32 mouse cellular contexts compared by ENCODE assay signal in the genomic region with DNA sequence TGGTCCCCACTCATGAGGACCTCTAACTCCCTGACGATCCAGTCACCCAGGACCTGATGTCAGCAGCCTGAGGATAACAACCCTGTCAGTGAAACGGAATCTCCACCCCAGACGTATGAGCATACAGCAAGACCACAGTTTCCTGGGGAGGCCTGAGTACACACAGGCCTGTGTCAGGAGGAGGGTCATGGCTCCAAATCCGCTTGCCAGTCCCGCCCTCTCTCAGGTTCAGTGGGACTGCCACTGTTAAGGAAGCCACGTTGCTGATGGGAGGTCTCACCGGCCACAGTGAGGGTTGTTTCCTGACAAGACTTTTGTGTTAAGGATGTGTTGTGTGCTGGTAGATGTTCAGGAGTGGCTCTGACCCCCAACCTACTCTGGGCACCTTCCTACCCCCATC. TPM values are rescaled to one million over a fixed set of nuclear protein-coding genes. Genes with fewer than 3 reads are reported as not detected.
DNase-seq lines count a peak whose midpoint lies in the region; ATAC-seq and TF ChIP-seq lines count a peak whose summit lies in the region.
"Had no signal": no experiment of that assay in that cellular context is flagged by ENCODE, and none has a peak within 500 bp of the region (broad histone marks: within the 10 kb centered on the region; RNA-seq: fewer than 3 reads in every experiment).

No protein-coding gene starts in this region.

- 78% methylated on average over 7 of the region's 7 CpGs for WGBS in neural tube, embryonic 11.5 days
- 75% methylated on average over 7 of the region's 7 CpGs for WGBS in neural tube, embryonic 15.5 days
- 58% methylated on average over 7 of the region's 7 CpGs for WGBS in stomach, postnatal 0 days

- H3K36me3 ChIP-seq in neural tube, embryonic 11.5 days (ENCODE audit: control insufficient read depth, insufficient read depth, low read length), result no peaks in the 10 kb centered on the region
- no peaks in the 10 kb centered on the region for H3K36me3 ChIP-seq in neural tube, embryonic 15.5 days
- peaks cover 56% of the 10 kb centered on the region for H3K36me3 ChIP-seq in E14TG2a.4 (ENCODE audit: insufficient read depth, low read length)
- H3K36me3 ChIP-seq in ES-E14 (ENCODE audit: control insufficient read depth, insufficient read depth, low read length, poor library complexity, severe bottlenecking), result peaks cover 14% of the 10 kb centered on the region; the same call in 1 of the 2 replicates
- no peaks in the 10 kb centered on the region for H3K36me3 ChIP-seq in stomach, postnatal 0 days (ENCODE audit: control insufficient read depth, insufficient read depth, low read length)
- H3K36me3 ChIP-seq: embryonic facial prominence, embryonic 13.5 days; embryonic facial prominence, embryonic 15.5 days; forebrain, embryonic 10.5 days; forebrain, embryonic 12.5 days had no signal

- no peak for TF ChIP-seq EP300 in stomach, postnatal 0 days (optimal IDR thresholded peaks at IDR 0.05)

- H3K27me3 ChIP-seq in neural tube, embryonic 11.5 days (ENCODE audit: control insufficient read depth, insufficient read depth, low read length), result no peaks in the 10 kb centered on the region
- H3K27me3 ChIP-seq in neural tube, embryonic 15.5 days (replicated peaks), result peaks cover 3% of the 10 kb centered on the region; the same call in 1 of the 2 replicates
- no peaks in the 10 kb centered on the region for H3K27me3 ChIP-seq in E14TG2a.4 (ENCODE audit: insufficient read depth, low read length)
- no peaks in the 10 kb centered on the region for H3K27me3 ChIP-seq in stomach, postnatal 0 days (ENCODE audit: control insufficient read depth, insufficient read depth, low read length)
- H3K27me3 ChIP-seq: embryonic facial prominence, embryonic 13.5 days; embryonic facial prominence, embryonic 15.5 days had no signal

- no peak for TF ChIP-seq CTCF in E14TG2a.4 (conservative IDR thresholded peaks at IDR 0.05; ENCODE audit: low read length)
- no peak for TF ChIP-seq CTCF in stomach, postnatal 0 days (IDR thresholded peaks at IDR 0.05; ENCODE audit: low read depth)

- ATAC-seq in neural tube, embryonic 11.5 days (ENCODE audit: insufficient read depth, low FRiP score, low TSS enrichment), result no peak
- no peak for ATAC-seq in neural tube, embryonic 15.5 days (ENCODE audit: low FRiP score)
- ATAC-seq in stomach, postnatal 0 days (ENCODE audit: low FRiP score, low TSS enrichment), result no peak
- ATAC-seq: CD4-positive, CD25-positive, alpha-beta regulatory T cell, adult 4 months; forebrain, embryonic 14.5 days; forebrain, embryonic 16.5 days had no signal

- H3K4me2 ChIP-seq in neural tube, embryonic 11.5 days (ENCODE audit: low read depth), result no peak overlapping the region
- no peak overlapping the region for H3K4me2 ChIP-seq in neural tube, embryonic 15.5 days
- no peak overlapping the region for H3K4me2 ChIP-seq in stomach, postnatal 0 days (replicated peaks; ENCODE audit: low read depth)
- H3K4me2 ChIP-seq: embryonic facial prominence, embryonic 13.5 days; embryonic facial prominence, embryonic 15.5 days; forebrain, embryonic 12.5 days had no signal

- DNase-seq in neural tube, embryonic 11.5 days (ENCODE audit: low spot score), result peak; percentile 2
- DNase-seq in ES-E14 (ENCODE audit: low read depth, low spot score), result no peak
- peak; percentile 15 for DNase-seq in T-cell, adult 2 months (ENCODE audit: low spot score)
- no peak for DNase-seq in lung, postnatal 36 days
- no peak for DNase-seq in stomach, postnatal 0 days (ENCODE audit: low spot score)
- DNase-seq in right cerebral cortex, postnatal 14 days, result no peak
- DNase-seq: adrenal gland, adult 2 months; adrenal gland, postnatal 10 days; adrenal gland, postnatal 25 days; B cell, adult 2 months; cerebellum, adult 11 months; cerebellum, adult 18-20 months; cerebellum, adult 8-10 months; cerebellum, adult 9-11 months; cerebellum, postnatal 14 days; cerebellum, postnatal 36 days; embryo, embryonic 11 days had no signal

- no peak overlapping the region for H3K27ac ChIP-seq in neural tube, embryonic 11.5 days (ENCODE audit: low read depth, low read length)
- H3K27ac ChIP-seq in neural tube, embryonic 15.5 days (replicated peaks), result no peak overlapping the region
- H3K27ac ChIP-seq in ES-E14 (ENCODE audit: insufficient read depth, low read depth, low read length, poor library complexity, severe bottlenecking), result peak overlapping the region; percentile 95; the same call in 1 of the 2 replicates
- H3K27ac ChIP-seq in stomach, postnatal 0 days (replicated peaks), result no peak overlapping the region
- H3K27ac ChIP-seq: embryonic facial prominence, embryonic 13.5 days; embryonic facial prominence, embryonic 15.5 days; forebrain, embryonic 10.5 days; forebrain, embryonic 12.5 days had no signal

- H3K4me3 ChIP-seq in neural tube, embryonic 11.5 days (ENCODE audit: low read depth, low read length), result no peak overlapping the region
- no peak overlapping the region for H3K4me3 ChIP-seq in neural tube, embryonic 15.5 days (replicated peaks)
- H3K4me3 ChIP-seq in E14TG2a.4 (replicated peaks; ENCODE audit: low read length) (peak overlapping the region; percentile 49), ES-E14 (ENCODE audit: insufficient read depth in 1 of 2, low read depth in 1 of 2, low read length in 2 of 2, poor library complexity in 1 of 2, severe bottlenecking in 1 of 2) (no peak overlapping the region)
- H3K4me3 ChIP-seq in stomach, postnatal 0 days (ENCODE audit: low read depth, low read length), result no peak overlapping the region
- H3K4me3 ChIP-seq: embryonic facial prominence, embryonic 13.5 days; embryonic facial prominence, embryonic 15.5 days; erythroblast, embryonic 14.5 days; forebrain, embryonic 10.5 days; forebrain, embryonic 12.5 days had no signal

- no peaks in the 10 kb centered on the region for H3K4me1 ChIP-seq in neural tube, embryonic 11.5 days (ENCODE audit: control insufficient read depth, insufficient read depth, low read length)
- peaks cover 7% of the 10 kb centered on the region for H3K4me1 ChIP-seq in neural tube, embryonic 15.5 days
- H3K4me1 ChIP-seq in E14TG2a.4 (replicated peaks; ENCODE audit: low read depth, low read length) (peaks cover 86% of the 10 kb centered on the region), ES-E14 (ENCODE audit: control insufficient read depth in 2 of 2, insufficient read depth in 2 of 2, low read length in 2 of 2, poor library complexity in 1 of 2) (peaks cover 8 to 33% of the 10 kb centered on the region in 2 experiments; a peak in 3 of 4 replicates)
- H3K4me1 ChIP-seq in stomach, postnatal 0 days (replicated peaks; ENCODE audit: control insufficient read depth, insufficient read depth), result no peaks in the 10 kb centered on the region
- H3K4me1 ChIP-seq: embryonic facial prominence, embryonic 13.5 days; embryonic facial prominence, embryonic 15.5 days had no signal

- in situ Hi-C loops in ES-E14 (cut with MboI; ENCODE audit: low sequenced_read_pairs in 2 of 2, unreplicated experiment in 2 of 2), result no loop called here

- no peak overlapping the region for H3K9ac ChIP-seq in neural tube, embryonic 11.5 days (ENCODE audit: low read length)
- H3K9ac ChIP-seq in neural tube, embryonic 15.5 days (replicated peaks), result no peak overlapping the region
- no peak overlapping the region for H3K9ac ChIP-seq in ES-E14 (ENCODE audit: insufficient read depth, low read depth, low read length, poor library complexity, severe bottlenecking)
- H3K9ac ChIP-seq in stomach, postnatal 0 days (ENCODE audit: low read length), result no peak overlapping the region
- H3K9ac ChIP-seq: embryonic facial prominence, embryonic 13.5 days; embryonic facial prominence, embryonic 15.5 days; forebrain, embryonic 12.5 days had no signal

- H3K9me3 ChIP-seq in neural tube, embryonic 11.5 days (ENCODE audit: control insufficient read depth, low read length), result no peaks in the 10 kb centered on the region
- no peaks in the 10 kb centered on the region for H3K9me3 ChIP-seq in neural tube, embryonic 15.5 days (replicated peaks)
- H3K9me3 ChIP-seq in E14TG2a.4 (ENCODE audit: low read length) (peaks cover 6% of the 10 kb centered on the region), ES-E14 (ENCODE audit: control insufficient read depth, insufficient read depth, low read depth, low read length) (no peaks in the 10 kb centered on the region)
- no peaks in the 10 kb centered on the region for H3K9me3 ChIP-seq in stomach, postnatal 0 days (ENCODE audit: control insufficient read depth, low read length)
- H3K9me3 ChIP-seq: embryonic facial prominence, embryonic 13.5 days; embryonic facial prominence, embryonic 15.5 days; forebrain, embryonic 10.5 days; forebrain, embryonic 12.5 days had no signal

TF ChIP-seq in ES-E14, 5 proteins besides CTCF, POLR2A, EP300 and RAD21:
- TF ChIP-seq ZC3H11A (IDR thresholded peaks at IDR 0.05; ENCODE audit: borderline replicate concordance, low read depth, low read length) (no peak), ZNF384 (IDR thresholded peaks at IDR 0.05; ENCODE audit: low read depth, low read length) (no peak), MAFK (IDR thresholded peaks at IDR 0.05; ENCODE audit: insufficient read depth, low read depth, low read length) (no peak), CHD2 (IDR thresholded peaks at IDR 0.05; ENCODE audit: low read depth, low read length) (no peak), HCFC1 (IDR thresholded peaks at IDR 0.05; ENCODE audit: borderline replicate concordance, insufficient read depth, low read length) (no peak)
TF ChIP-seq in ES-E14: peak in this region for 0.

RNA-seq across cellular contexts. Expression of a gene that starts 16.4 kb away (rescaled TPM):
- polyA plus RNA-seq in neural tube, embryonic 11.5 days (2014; fragmentation: Nextera tagmentation; extraction: Ambion mirVana), result 0.42 TPM in 2 replicates
- polyA plus RNA-seq in neural tube, embryonic 15.5 days (2015; fragmentation: Nextera tagmentation; extraction: Ambion mirVana), result 0.31 and 1.4 TPM in 2 replicates
- 12.0 and 28.1 TPM in 2 replicates for total RNA-seq in ES-E14 (2012; rRNA removed)
- polyA plus RNA-seq in stomach, postnatal 0 days (2015; fragmentation: Nextera tagmentation; extraction: Ambion mirVana), result 3.0 and 3.6 TPM in 2 replicates
- polyA plus RNA-seq: embryonic facial prominence, embryonic 11.5 days; forebrain, embryonic 14.5 days had no signal

RNA-seq across cellular contexts. Expression of a gene that starts 31.5 kb away (rescaled TPM):
- polyA plus RNA-seq in neural tube, embryonic 11.5 days (2014; fragmentation: Nextera tagmentation; extraction: Ambion mirVana), result 59.9 and 66.0 TPM in 2 replicates
- polyA plus RNA-seq in neural tube, embryonic 15.5 days (2015; fragmentation: Nextera tagmentation; extraction: Ambion mirVana), result 54.9 and 57.5 TPM in 2 replicates
- total RNA-seq in ES-E14 (2012; rRNA removed), result 57.8 and 64.7 TPM in 2 replicates
- polyA plus RNA-seq in stomach, postnatal 0 days (2015; fragmentation: Nextera tagmentation; extraction: Ambion mirVana), result 59.6 and 60.7 TPM in 2 replicates

RNA-seq across cellular contexts. Expression of a gene that starts 31.6 kb away (rescaled TPM):
- polyA plus RNA-seq in neural tube, embryonic 11.5 days (2014; fragmentation: Nextera tagmentation; extraction: Ambion mirVana), result 31.5 and 32.5 TPM in 2 replicates
- polyA plus RNA-seq in neural tube, embryonic 15.5 days (2015; fragmentation: Nextera tagmentation; extraction: Ambion mirVana), result 21.4 and 23.1 TPM in 2 replicates
- total RNA-seq in ES-E14 (2012; rRNA removed), result 84.7 and 90.6 TPM in 2 replicates
- 7.4 and 9.7 TPM in 2 replicates for polyA plus RNA-seq in stomach, postnatal 0 days (2015; fragmentation: Nextera tagmentation; extraction: Ambion mirVana)

RNA-seq across cellular contexts. Expression of a gene that starts 35.3 kb away (rescaled TPM):
- 4.9 and 5.3 TPM in 2 replicates for polyA plus RNA-seq in neural tube, embryonic 11.5 days (2014; fragmentation: Nextera tagmentation; extraction: Ambion mirVana)
- polyA plus RNA-seq in neural tube, embryonic 15.5 days (2015; fragmentation: Nextera tagmentation; extraction: Ambion mirVana), result 1.6 and 1.9 TPM in 2 replicates
- 0.11 and 0.18 TPM in 2 replicates for total RNA-seq in ES-E14 (2012; rRNA removed)
- not detected in 2 replicates for polyA plus RNA-seq in stomach, postnatal 0 days (2015; fragmentation: Nextera tagmentation; extraction: Ambion mirVana)
- total RNA-seq: adrenal gland, adult 2 months; adrenal gland, postnatal 10 days; adrenal gland, postnatal 25 days; adrenal gland, postnatal 4 days; CH12.LX; common myeloid progenitor, adult 5-6 weeks; MEL had no signal
- polyA plus RNA-seq: adrenal gland, adult 2 months; CD4-positive, CD25-positive, alpha-beta regulatory T cell, adult 4 months; embryonic facial prominence, embryonic 13.5 days; embryonic facial prominence, embryonic 15.5 days; erythroblast, embryonic 14.5 days had no signal

Comparison
In these comparisons a context has a peak if more than half of its experiments do, and no peak if none do; other contexts are left out.
1. DNase-seq: peak in neural tube, embryonic 11.5 days (single experiment) and T-cell, adult 2 months (single experiment); none in ES-E14 (single experiment), lung, postnatal 36 days (single experiment), stomach, postnatal 0 days (single experiment) and right cerebral cortex, postnatal 14 days (single experiment).